Mouse (Mus musculus) c-Kit-negative CD71-positive TER-119-positive erythroid progenitor cells, embryonic 14.5 days (primary cell): ENCODE data around the gene Eif4ebp2.

Experiments
- DNase-seq: peaks from one replicate; pipeline ENCODE4 v3.0.0-alpha.2; 2013; ENCODE audit warnings: low read depth, low spot score

Eif4ebp2 gene

GRCm38 (mm10) chr10:61452645-61453044 lies at the start of gene Eif4ebp2:
Eif4ebp2 (minus strand) TSS chr10:61452661.
- peak; percentile 98 for DNase-seq

- DNase-seq: no peak
Observed at GRCm38 (mm10) chr10:61500756-61501155, 48.3 kb upstream of the Eif4ebp2 start.

- DNase-seq: no peak
Observed at GRCm38 (mm10) chr10:61499505-61500466, 47.3 kb upstream of the Eif4ebp2 start.

GRCm38 (mm10) chr10:61496231-61496630 lies 43.8 kb upstream of the Eif4ebp2 start:
- DNase-seq: no peak

GRCm38 (mm10) chr10:61495461-61495860 lies 43.0 kb upstream of the Eif4ebp2 start:
- no peak for DNase-seq

GRCm38 (mm10) chr10:61492040-61492439 lies 39.6 kb upstream of the Eif4ebp2 start:
- DNase-seq: peak; percentile 85

GRCm38 (mm10) chr10:61491573-61491972 lies 39.1 kb upstream of the Eif4ebp2 start:
- peak; percentile 35 for DNase-seq

- no peak for DNase-seq
Observed at GRCm38 (mm10) chr10:61488522-61489110, 36.2 kb upstream of the Eif4ebp2 start.

GRCm38 (mm10) chr10:61486551-61487339 lies 34.3 kb upstream of the Eif4ebp2 start:
- no peak for DNase-seq

GRCm38 (mm10) chr10:61484801-61485200 lies 32.3 kb upstream of the Eif4ebp2 start:
- no peak for DNase-seq

- DNase-seq: no peak
Observed at GRCm38 (mm10) chr10:61482771-61483170, 30.3 kb upstream of the Eif4ebp2 start.

GRCm38 (mm10) chr10:61480488-61480887 lies 28.0 kb upstream of the Eif4ebp2 start:
- no peak for DNase-seq

- DNase-seq: no peak
Observed at GRCm38 (mm10) chr10:61479927-61480326, 27.5 kb upstream of the Eif4ebp2 start.

GRCm38 (mm10) chr10:61479461-61479860 lies 27.0 kb upstream of the Eif4ebp2 start:
- DNase-seq: no peak

GRCm38 (mm10) chr10:61476440-61477165 lies 24.1 kb upstream of the Eif4ebp2 start:
- DNase-seq: no peak

GRCm38 (mm10) chr10:61475594-61476439 lies 23.4 kb upstream of the Eif4ebp2 start, which contains the start of gene Lrrc20:
Lrrc20 (plus strand) TSS chr10:61475801.
- peak; percentile 95 for DNase-seq

GRCm38 (mm10) chr10:61474344-61474743 lies 21.9 kb upstream of the Eif4ebp2 start:
- no peak for DNase-seq

GRCm38 (mm10) chr10:61473640-61474039 lies 21.2 kb upstream of the Eif4ebp2 start:
- no peak for DNase-seq

GRCm38 (mm10) chr10:61468900-61469299 lies 16.4 kb upstream of the Eif4ebp2 start:
- DNase-seq: no peak

GRCm38 (mm10) chr10:61466873-61467272 lies 14.4 kb upstream of the Eif4ebp2 start:
- peak; percentile 52 for DNase-seq
